Mouse (Mus musculus) heart, postnatal 0 days (tissue): ENCODE measurements at regions not wholly inside any gene's neighbourhood (a gene's known extent, or its start where the extent isn't known, plus 50 kb on each side); places are given as distances from the start of the nearest gene placed in this dataset.
A peak's percentile ranks its signal among the peaks of the same experiment; 100 is the strongest.

Source experiments
- ATAC-seq: fragments of 200-750 bp; cut with Nextera tagmentation; 2 replicates; pipeline ENCODE4 v1.8.0; 2017; ENCODE audit warnings: low read depth, moderate number of reproducible peaks, moderate library complexity; ENCODE audit not compliant: insufficient read depth
- DNase-seq: peaks from one replicate; pipeline ENCODE4 v3.0.0-alpha.2; 2016; ENCODE audit warnings: low spot score
- H3K27ac ChIP-seq: fragments of 300-500 bp; sonication (generic); 2 replicates; pipeline ENCODE4 v1.5.1; 2014; ENCODE audit warnings: low read depth, mild to moderate bottlenecking
- H3K27me3 ChIP-seq: fragments of 300-500 bp; sonication (generic); 2 replicates; pipeline ENCODE4 v1.6.1; 2014; ENCODE audit warnings: low read length, mixed read lengths; ENCODE audit not compliant: control insufficient read depth, insufficient read depth
- H3K36me3 ChIP-seq: fragments of 300-500 bp; sonication (generic); replicated peaks from 2 replicates; pipeline ENCODE4 v1.6.1; 2014; ENCODE audit warnings: low read length, mixed read lengths; ENCODE audit not compliant: control insufficient read depth, insufficient read depth
- H3K4me1 ChIP-seq: fragments of 300-500 bp; sonication (generic); 2 replicates; pipeline ENCODE4 v1.6.1; 2014; ENCODE audit warnings: antibody characterized with exemption; ENCODE audit not compliant: control insufficient read depth, insufficient read depth
- H3K4me2 ChIP-seq: fragments of 300-500 bp; sonication (generic); 2 replicates; pipeline ENCODE4 v1.6.1; 2014; ENCODE audit warnings: low read depth, mild to moderate bottlenecking, low read length, moderate library complexity
- H3K4me3 ChIP-seq: fragments of 300-500 bp; sonication (generic); 2 replicates; pipeline ENCODE4 v1.5.1; 2014; ENCODE audit warnings: low read depth, low read length
- H3K9ac ChIP-seq: fragments of 300-500 bp; sonication (generic); replicated peaks from 2 replicates; pipeline ENCODE4 v1.6.1; 2014; ENCODE audit warnings: low read depth, low read length, mixed read lengths
- H3K9me3 ChIP-seq: fragments of 300-500 bp; sonication (generic); replicated peaks from 2 replicates; pipeline ENCODE4 v1.6.1; 2016; ENCODE audit warnings: low read length; ENCODE audit not compliant: control insufficient read depth
- CTCF ChIP-seq: IDR thresholded peaks from 2 replicates; pipeline ENCODE4 v1.5.1; 2016; ENCODE audit warnings: antibody characterized with exemption, control low read depth, low read depth
- EP300 ChIP-seq: IDR thresholded peaks from 2 replicates; pipeline ENCODE4 v1.6.1; 2016; ENCODE audit warnings: antibody characterized with exemption, low read depth
- WGBS: fragments of 180-500 bp; shearing (Covaris S2); extraction: QIAGEN DNeasy Blood & Tissue Kit; methylation state at CpG from one replicate; pipeline ENCODE4 v1.1.7; 2014; 5-methylcytosine and 5-hydroxymethylcytosine counted together

DNA sequence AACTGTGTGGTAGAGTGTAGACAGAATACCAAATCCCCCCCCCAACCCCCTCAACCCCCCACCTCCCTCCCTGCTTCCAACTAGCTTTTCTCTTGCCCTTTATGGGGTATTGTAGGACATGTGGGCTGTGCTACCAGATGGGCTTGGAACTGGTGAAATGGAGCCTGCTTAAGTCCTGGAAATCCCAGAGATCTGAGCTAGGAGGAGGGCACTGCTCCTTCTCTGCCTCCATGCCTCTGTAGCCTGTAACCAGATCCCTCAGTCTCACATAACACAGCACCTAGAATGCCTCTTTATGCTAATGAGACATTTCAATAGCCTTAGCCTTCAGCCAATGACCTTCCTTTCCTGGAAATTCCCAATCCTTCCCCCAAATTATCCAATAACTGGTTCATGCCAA, 465.1 kb upstream of the Celf2 start:
- Histone ChIP-seq H3K4me3 (no peak overlapping the region), H3K9ac (no peak overlapping the region), H3K27ac (no peak overlapping the region), H3K4me2 (no peak overlapping the region), H3K27me3 (no peaks in the 10 kb centered on the region), H3K4me1 (no peaks in the 10 kb centered on the region), H3K9me3 (no peaks in the 10 kb centered on the region), H3K36me3 (no peaks in the 10 kb centered on the region)
- no peak for ATAC-seq
- TF ChIP-seq EP300, result no peak
- TF ChIP-seq CTCF, result no peak
- DNase-seq, result no peak

GRCm38 (mm10) chr2:7963456-7963855, 454.1 kb upstream of the Celf2 start:
- H3K36me3 ChIP-seq, result no peaks in the 10 kb centered on the region
- no peaks in the 10 kb centered on the region for H3K27me3 ChIP-seq
- no peak overlapping the region for H3K4me3 ChIP-seq
- ATAC-seq, result no peak
- no peaks in the 10 kb centered on the region for H3K9me3 ChIP-seq
- no peak overlapping the region for H3K4me2 ChIP-seq
- no peak overlapping the region for H3K9ac ChIP-seq
- no peak for DNase-seq
- no peak overlapping the region for H3K27ac ChIP-seq
- H3K4me1 ChIP-seq, result no peaks in the 10 kb centered on the region
- TF ChIP-seq CTCF (no peak), EP300 (no peak)

DNA sequence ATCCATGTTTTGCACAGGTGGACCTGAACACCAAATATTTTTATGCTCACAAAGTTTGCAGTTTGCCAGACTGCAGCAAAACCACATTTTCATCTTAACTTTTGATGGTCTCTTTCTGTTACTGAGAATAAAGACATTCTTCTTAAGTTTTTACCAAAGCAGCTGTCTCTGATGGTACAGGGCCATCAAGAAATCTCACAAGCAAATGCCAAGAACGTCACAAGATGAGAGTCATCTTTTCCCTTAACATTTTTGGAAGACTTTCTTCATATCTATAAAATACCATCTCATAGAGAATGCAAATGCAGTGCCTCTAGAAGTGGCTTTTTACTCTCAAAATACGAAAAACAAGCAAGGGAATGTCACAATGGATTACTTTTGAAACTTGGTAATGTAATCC, 444.8 kb upstream of the Celf2 start:
- WGBS, result 55% methylated on average over 2 of the region's 2 CpGs
- Histone ChIP-seq H3K27me3 (no peaks in the 10 kb centered on the region), H3K4me1 (no peaks in the 10 kb centered on the region), H3K4me2 (no peak overlapping the region), H3K36me3 (no peaks in the 10 kb centered on the region), H3K9ac (no peak overlapping the region), H3K9me3 (no peaks in the 10 kb centered on the region), H3K27ac (no peak overlapping the region), H3K4me3 (no peak overlapping the region)
- ATAC-seq (no peak), DNase-seq (no peak)
- TF ChIP-seq EP300, result no peak
- TF ChIP-seq CTCF, result no peak

- ATAC-seq, result no peak
- no peaks in the 10 kb centered on the region for H3K27me3 ChIP-seq
- no peak overlapping the region for H3K27ac ChIP-seq
- DNase-seq, result no peak
- 86% methylated on average over 2 of the region's 2 CpGs for WGBS
- no peak overlapping the region for H3K9ac ChIP-seq
- no peak overlapping the region for H3K4me2 ChIP-seq
- no peak overlapping the region for H3K4me3 ChIP-seq
- H3K4me1 ChIP-seq, result no peaks in the 10 kb centered on the region
- H3K9me3 ChIP-seq, result no peaks in the 10 kb centered on the region
- no peak for TF ChIP-seq EP300
- TF ChIP-seq CTCF, result no peak
- no peaks in the 10 kb centered on the region for H3K36me3 ChIP-seq
Measured at GRCm38 (mm10) chr2:7952846-7953245, 443.5 kb upstream of the Celf2 start.

- WGBS, result 50% methylated on average over 2 of the region's 2 CpGs
- H3K9ac ChIP-seq, result no peak overlapping the region
- TF ChIP-seq EP300, result no peak
- TF ChIP-seq CTCF, result peak; percentile 24; the same call in 1 of the 2 replicates
- no peak overlapping the region for H3K4me2 ChIP-seq
- no peak overlapping the region for H3K4me3 ChIP-seq
- no peak overlapping the region for H3K27ac ChIP-seq
- no peaks in the 10 kb centered on the region for H3K9me3 ChIP-seq
- ATAC-seq, result peak; percentile 24; the same call in 1 of the 2 replicates
- H3K36me3 ChIP-seq, result no peaks in the 10 kb centered on the region
- peak; percentile 11 for DNase-seq
- H3K4me1 ChIP-seq, result no peaks in the 10 kb centered on the region
- no peaks in the 10 kb centered on the region for H3K27me3 ChIP-seq
Measured at GRCm38 (mm10) chr2:7944946-7945345, 435.6 kb upstream of the Celf2 start.

DNA sequence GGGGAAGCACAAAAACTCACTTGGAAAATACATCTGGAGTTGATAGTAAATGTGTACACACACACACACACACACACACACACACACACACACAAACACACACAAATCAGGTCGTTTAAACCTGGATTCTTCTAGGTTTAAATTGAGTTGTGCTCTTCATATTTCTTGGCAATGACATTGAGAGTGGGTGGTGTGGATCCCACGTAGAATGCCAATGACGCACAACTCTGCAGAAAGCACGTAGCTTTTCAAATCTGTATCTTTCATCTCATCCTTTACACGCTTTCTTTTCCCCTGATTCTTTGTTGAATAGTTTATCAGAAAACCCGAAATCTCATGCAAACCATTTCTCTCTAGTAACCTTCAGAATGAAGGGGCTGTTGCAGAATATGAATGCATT, 424.3 kb upstream of the Celf2 start:
- H3K4me1 ChIP-seq, result no peaks in the 10 kb centered on the region
- H3K4me2 ChIP-seq, result no peak overlapping the region
- H3K4me3 ChIP-seq, result no peak overlapping the region
- no peaks in the 10 kb centered on the region for H3K27me3 ChIP-seq
- ATAC-seq, result no peak
- no peak for TF ChIP-seq EP300
- no peak for TF ChIP-seq CTCF
- no peak overlapping the region for H3K27ac ChIP-seq
- no peak overlapping the region for H3K9ac ChIP-seq
- DNase-seq, result no peak
- WGBS, result 74% methylated on average over 6 of the region's 6 CpGs
- H3K9me3 ChIP-seq, result no peaks in the 10 kb centered on the region
- H3K36me3 ChIP-seq, result no peaks in the 10 kb centered on the region
